Mouse (Mus musculus) heart, postnatal 10 days (tissue): ENCODE measurements around the gene St3gal5. TPM values are rescaled to one million over a fixed set of nuclear protein-coding genes. Genes with fewer than 3 reads are reported as not detected.

Source experiments
- DNase-seq, 2 experiments: peaks; one replicate each; pipeline ENCODE4 v3.0.0; 2021
- intact Hi-C: fragments of 180-260 bp; cut with DNase I; formaldehyde crosslinking; loops from one replicate; pipeline ENCODE4 v1.15.1; 2025
- total RNA-seq, 2 experiments: library from RNA; stranded (reverse); gene quantifications; 2 replicates each; pipeline ENCODE4 v1.2.3; 2021

St3gal5 gene
- total RNA-seq, 2 experiments from 2014 or later, result 22.4 to 36.0 TPM

- intact Hi-C loops, result loop anchor here (2.0 to 5.0 kb wide), 2 partner anchors 115 to 164 kb away; no protein-coding TSS in a partner anchor
- no peak for DNase-seq
Measured at GRCm38 (mm10) chr6:72096217-72096616, 1.2 kb upstream of the St3gal5 start.

GRCm38 (mm10) chr6:72096669-72097068, 723 bp upstream of the St3gal5 start:
- intact Hi-C loops, result loop anchor here (2.0 to 5.0 kb wide), 2 partner anchors 116 to 164 kb away; no protein-coding TSS in a partner anchor
- no peak for DNase-seq

DNA sequence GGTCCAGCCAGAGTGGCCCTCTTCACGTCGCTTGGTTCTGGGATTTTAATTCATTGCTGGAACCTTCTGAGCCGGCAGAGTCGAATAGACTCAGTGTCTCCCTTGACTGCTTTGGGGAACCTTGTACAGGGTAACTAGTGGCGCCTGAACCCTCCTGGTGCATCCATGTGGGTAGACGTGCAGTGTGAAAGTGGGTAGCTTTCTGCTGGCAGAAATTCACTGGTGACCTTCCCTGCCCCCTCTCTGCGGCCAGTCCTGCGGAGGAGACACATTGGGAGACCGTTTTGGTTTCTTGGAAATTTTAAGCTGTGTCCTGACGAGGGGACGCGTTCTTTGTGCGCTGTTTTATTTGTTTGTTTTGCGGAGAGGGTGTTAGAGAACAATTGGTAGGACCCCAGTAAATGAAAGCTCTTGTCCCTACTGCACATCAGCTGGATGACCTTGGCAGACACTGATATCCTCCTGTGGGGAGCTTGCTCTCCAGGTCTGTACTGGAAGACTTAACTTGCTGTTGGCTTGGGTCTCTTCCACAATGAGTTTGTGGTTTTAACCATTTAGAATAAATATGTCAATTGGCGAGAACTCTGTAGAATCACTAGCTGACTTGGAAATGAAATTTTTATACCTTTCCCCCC, 746 bp downstream of the St3gal5 start:
- DNase-seq, result peak; percentile 46 to 47
- intact Hi-C loops, result loop anchor here (2.0 to 5.0 kb wide), 2 partner anchors 67 to 166 kb away; no protein-coding TSS in a partner anchor

- DNase-seq, result peak in 1 of 2 experiments; percentile 34
- intact Hi-C loops, result loop anchor here (2.0 to 5.0 kb wide), 2 partner anchors 66 to 166 kb away; no protein-coding TSS in a partner anchor
Measured at GRCm38 (mm10) chr6:72098691-72099090, 1.3 kb downstream of the St3gal5 start.

GRCm38 (mm10) chr6:72099281-72099680, 1.9 kb downstream of the St3gal5 start:
- intact Hi-C loops, result loop anchor here (2.0 to 5.0 kb wide), 2 partner anchors 66 to 167 kb away; no protein-coding TSS in a partner anchor
- no peak for DNase-seq

DNA sequence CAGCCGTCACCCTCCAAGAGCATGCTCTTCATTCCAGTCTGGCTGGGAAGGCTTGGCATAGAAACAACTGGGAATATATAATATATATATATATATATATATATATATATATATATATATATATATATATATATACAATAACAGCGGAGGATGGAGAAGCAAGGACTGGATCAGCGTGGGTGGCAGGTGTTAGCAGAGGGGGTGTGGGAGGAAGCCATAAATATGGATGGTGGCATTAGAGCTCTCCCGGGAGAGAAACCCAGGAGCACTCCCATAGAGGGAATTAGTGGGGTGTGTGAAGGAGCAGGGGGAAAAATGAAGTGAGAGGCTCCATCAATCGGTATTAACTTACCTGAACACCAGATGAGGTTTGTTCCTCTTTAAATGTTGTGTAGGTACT, 2.8 kb downstream of the St3gal5 start:
- DNase-seq, result no peak
- intact Hi-C loops, result no loop called here

DNA sequence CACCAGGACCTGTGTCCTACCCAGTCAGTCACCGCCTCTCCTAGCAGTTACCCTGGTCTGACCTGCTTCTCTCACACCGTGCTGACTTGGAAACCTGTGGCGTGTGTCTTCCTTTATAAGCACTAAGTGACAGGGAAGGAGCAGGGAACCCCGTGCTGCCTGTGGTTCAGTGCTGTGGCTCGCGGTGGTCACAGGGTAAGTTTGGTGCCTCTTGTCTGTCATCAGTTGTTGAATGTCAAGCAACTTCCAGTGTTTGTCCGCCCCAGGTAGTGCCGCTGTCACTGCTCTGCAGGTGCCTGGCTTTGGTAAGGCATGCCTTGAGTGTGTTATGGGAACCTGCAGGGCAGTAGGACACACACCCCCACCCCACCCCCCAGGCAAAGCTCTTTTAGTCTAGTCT, 3.5 kb downstream of the St3gal5 start:
- intact Hi-C loops, result no loop called here
- DNase-seq, result no peak

GRCm38 (mm10) chr6:72101386-72101785, 4.0 kb downstream of the St3gal5 start:
- intact Hi-C loops, result no loop called here
- DNase-seq, result no peak

- DNase-seq, result no peak
- intact Hi-C loops, result no loop called here
Measured at GRCm38 (mm10) chr6:72102066-72102465, 4.7 kb downstream of the St3gal5 start.

- no peak for DNase-seq
- intact Hi-C loops, result no loop called here
Measured at GRCm38 (mm10) chr6:72104534-72104933, 7.1 kb downstream of the St3gal5 start.

DNA sequence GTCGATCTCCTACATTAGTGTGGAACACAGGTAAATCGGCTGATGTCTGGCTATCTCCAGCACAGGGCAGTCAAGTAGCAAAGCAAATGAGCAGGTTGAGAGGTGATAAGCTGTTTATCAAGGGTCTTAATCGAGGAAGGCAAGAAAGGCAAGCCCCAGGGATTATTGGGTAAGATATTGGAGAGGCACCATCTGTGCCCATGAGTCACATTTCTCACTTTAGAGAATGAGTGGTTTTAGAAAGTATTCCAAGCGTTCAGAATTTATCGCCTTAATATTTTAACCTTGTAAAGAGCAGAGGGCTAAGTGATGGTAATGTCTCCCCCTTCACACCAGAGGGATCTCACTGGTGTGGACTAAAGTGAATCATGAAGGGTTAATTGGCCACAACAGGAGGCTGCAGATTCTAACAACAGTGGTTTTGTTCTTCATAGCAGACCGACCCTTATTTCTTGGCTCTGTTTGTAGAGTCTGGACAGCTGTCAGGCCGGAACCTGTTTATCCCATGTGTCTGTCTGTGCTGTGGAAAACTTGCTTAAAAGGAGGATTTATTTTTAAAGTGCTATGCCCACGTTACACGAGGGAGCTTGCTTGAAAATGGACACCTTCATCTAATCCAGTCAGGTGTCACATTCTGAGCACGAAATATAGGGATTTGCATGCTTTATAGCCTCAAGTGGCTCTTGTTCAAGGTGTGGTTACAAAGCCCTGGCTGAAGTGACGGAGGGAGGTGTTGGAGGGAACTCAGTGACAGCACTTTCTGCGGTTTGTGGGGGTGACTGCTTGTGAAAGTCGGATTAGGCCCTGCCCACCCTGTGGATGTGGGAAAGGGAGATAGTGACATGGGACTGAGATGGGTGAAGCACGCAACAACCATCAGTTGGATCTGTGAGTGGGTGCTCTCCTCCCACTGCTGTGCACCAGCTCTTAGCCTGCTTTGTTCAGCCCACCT, 11.8 kb downstream of the St3gal5 start:
- intact Hi-C loops, result no loop called here
- peak; percentile 38 to 54 for DNase-seq

GRCm38 (mm10) chr6:72110577-72110976, 13.2 kb downstream of the St3gal5 start:
- no peak for DNase-seq
- intact Hi-C loops, result no loop called here

DNA sequence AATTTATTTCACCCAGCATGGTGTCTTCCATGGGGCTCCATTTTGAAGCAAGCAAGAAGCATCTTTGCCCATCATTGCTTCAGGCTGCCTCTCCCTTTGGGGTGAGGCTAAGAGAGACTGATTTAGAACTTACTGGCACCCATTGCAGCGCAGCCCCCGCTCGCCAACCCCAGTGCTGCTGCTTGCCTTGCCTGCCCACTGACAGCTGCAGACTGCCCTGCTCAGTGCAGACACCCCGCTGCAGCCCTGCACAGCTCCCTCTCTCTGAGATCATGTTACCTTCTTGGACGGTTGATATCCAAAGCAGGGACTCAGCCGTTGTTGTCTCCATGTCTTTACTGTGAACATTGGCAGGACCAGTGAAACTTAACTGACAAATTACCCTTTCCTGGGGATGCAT, 15.2 kb downstream of the St3gal5 start:
- intact Hi-C loops, result no loop called here
- DNase-seq, result peak in 1 of 2 experiments; percentile 17

GRCm38 (mm10) chr6:72113093-72113702, 15.8 kb downstream of the St3gal5 start:
- DNase-seq, result no peak
- intact Hi-C loops, result no loop called here

DNA sequence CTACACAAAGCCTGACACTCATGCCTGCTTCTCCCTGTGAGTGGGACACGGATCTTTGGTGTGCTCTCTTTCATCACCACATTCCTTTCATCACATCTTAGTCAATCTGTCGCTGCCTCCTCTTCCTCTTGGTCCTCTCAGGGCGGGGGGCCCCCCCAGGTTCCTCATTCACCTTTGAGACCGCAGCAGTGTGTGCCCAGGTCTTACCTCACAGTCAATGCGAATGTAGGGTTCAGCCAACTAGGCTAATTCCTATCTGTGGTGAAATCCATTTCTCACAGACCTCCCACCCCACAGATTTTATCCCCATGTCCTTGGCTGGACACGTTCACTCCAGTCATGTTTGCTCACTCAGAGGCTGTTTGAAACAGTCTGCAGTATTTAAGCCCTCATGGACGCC, 17.5 kb downstream of the St3gal5 start:
- intact Hi-C loops, result no loop called here
- DNase-seq, result no peak

DNA sequence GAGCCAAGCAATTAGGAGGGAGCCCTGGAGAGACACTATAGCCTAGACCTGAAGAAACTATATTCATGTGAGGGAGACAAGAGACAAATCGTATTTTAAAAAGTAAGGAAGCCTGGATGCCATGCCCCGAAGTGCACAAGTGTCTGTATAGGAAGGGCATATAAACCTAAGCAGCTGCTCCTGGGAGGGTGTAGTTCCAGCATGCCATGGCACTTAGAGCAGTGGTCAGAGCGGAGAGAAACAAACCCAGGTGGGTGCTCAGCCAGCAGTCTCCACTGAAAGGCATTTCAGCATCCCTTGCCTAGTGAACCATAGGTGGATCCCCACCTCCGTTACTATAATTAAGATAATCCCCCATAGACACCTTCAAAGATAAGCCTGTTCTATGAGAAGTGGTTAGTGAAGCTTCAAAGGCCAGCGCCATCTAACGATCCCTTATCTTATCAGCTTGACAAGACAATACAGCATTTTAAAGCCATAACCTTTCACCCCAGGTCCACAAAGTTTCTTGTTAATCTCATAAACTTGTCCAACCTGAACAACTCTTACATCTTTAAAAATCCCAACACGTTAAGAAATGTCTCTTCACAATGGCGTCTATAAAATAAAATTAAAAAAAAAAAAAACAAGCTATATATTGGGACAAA, 20.1 kb downstream of the St3gal5 start:
- intact Hi-C loops, result no loop called here
- DNase-seq, result no peak

DNA sequence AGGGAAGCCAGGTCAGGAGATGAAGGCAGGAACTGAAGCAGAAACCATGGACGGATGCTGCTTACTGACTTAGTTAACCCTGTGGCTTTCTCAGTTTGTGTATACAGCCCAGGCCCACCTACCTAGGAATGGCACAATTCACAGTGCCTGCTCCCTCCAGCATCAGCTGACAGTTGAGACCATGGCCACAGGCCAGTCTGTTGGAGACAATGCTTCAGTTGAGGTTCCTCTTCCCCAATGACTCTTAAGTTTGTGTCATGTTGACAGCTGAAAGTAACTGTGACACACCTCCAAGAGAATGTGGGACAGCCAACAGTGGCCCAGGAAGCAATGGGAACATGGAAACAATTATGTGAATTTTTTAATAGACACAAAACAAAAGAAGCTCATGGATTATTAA, 22.5 kb downstream of the St3gal5 start:
- intact Hi-C loops, result no loop called here
- no peak for DNase-seq

- peak; percentile 67 to 71 for DNase-seq
- intact Hi-C loops, result no loop called here
Measured at GRCm38 (mm10) chr6:72121301-72121700, 23.9 kb downstream of the St3gal5 start.

DNA sequence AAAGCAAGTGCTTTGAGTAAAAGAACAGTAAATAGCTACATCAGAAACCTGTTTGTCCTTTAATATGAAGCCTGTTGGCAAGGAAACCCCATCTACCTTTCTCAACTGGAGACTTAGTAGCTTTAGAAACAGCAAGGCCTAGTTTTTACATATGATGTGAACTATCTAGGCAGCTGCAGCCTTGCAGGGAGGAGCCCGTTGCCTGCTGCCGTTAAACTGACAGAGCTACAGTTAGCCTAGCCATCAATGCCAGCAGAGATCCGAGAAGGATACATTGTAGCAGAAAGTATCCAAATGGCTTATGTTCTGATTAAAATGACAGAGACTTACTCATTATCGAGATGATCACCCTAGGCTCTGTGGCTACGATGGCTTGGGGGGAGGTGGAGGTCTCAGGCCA, 25.1 kb downstream of the St3gal5 start:
- no peak for DNase-seq

DNA sequence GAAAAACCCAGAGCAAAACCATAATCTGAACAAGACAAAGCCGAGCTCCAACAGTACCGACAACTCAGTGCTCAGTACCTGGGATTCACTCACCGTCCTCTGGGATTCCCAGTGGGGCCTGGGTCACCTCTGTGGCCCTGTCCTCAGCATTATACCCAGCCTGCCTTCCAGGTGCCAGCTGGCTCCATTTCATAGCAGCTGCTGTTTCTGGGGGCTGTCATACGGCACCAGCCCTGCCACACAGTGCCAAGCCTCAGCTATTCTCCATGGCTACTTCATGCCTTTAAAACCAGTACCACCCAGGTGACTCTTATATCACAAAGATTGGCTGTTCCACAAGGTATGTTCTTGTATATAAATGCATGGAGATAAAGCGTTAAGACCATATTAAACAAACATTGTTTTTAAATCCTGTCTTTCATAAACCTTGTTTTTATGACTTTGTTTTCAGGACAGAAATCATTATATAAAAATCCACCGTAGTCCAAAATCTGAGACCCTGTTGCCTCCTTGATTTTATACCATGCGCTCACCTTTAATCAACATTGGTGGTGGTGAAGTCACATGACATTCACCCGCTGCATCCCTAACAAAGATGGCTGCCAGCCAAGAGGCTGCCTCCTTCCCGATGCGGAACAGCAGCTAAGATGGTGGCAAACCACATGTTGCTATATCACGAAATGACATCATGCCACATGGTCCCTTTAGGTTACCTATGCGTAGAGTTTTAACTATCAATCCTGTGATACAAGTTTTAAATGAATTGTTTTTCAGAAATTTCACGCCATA, 27.1 kb downstream of the St3gal5 start:
- DNase-seq, result peak in 1 of 2 experiments; percentile 28
- intact Hi-C loops, result no loop called here

More for the DNA sequence above, 25.1 kb downstream of the St3gal5 start:
- intact Hi-C loops, result no loop called here
